Mouse (Mus musculus) thymus, adult 2 months (tissue): ENCODE results near the gene Stard10.

Experiments used
- CTCF ChIP-seq: fragments of 200-500 bp; IDR thresholded peaks from 2 replicates; pipeline ENCODE4 v1.5.1; 2012; ENCODE audit warnings: mild to moderate bottlenecking, control low read depth, low read length, moderate library complexity, borderline replicate concordance; ENCODE audit not compliant: control insufficient read depth, poor library complexity, insufficient read depth; ENCODE audit errors: extremely low read depth
- POLR2A ChIP-seq: fragments of 200-500 bp; IDR thresholded peaks from 2 replicates; pipeline ENCODE4 v1.6.1; 2012; ENCODE audit warnings: mild to moderate bottlenecking, low read length, control low read depth, moderate library complexity; ENCODE audit not compliant: control insufficient read depth, poor library complexity, insufficient read depth; ENCODE audit errors: extremely low read depth

DNA sequence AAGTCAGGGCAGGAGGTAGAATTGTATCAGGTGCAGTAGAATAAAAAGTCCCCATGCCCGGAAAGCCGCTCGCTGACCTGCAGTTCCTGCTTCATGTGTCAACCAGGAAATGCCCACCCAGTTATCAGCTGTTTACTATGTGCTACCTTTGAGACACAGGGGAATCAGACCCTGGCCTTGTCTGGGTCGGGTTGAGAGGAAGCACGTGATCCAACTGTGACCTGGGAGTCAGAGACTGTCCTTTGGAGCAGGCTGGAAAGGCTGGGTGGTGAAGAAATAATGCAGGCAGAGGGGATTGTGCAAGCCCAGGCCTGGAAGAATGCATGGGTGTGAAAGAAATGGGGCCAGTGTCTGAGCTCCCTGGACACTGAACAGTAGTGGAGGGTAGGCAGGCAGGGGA, 37.5 kb downstream of the Stard10 start:
- TF ChIP-seq CTCF, result no peak
- no peak for TF ChIP-seq POLR2A
